Mouse (Mus musculus) embryonic fibroblast, embryonic 13.5 days (primary cell): ENCODE results near the gene Sec14l1. TPM values are rescaled to one million over a fixed set of nuclear protein-coding genes. Genes with fewer than 3 reads are reported as not detected.

Experiments
- H3K27ac ChIP-seq: 2 replicates; pipeline ENCODE4 v1.5.1; 2012; ENCODE audit warnings: low read length, control low read depth, inconsistent platforms; ENCODE audit not compliant: insufficient read depth
- H3K4me1 ChIP-seq: 2 replicates; pipeline ENCODE4 v1.6.1; 2011; ENCODE audit warnings: low read length; ENCODE audit not compliant: control insufficient read depth, insufficient read depth
- H3K4me3 ChIP-seq: 2 replicates; pipeline ENCODE4 v1.5.1; 2011; ENCODE audit warnings: mild to moderate bottlenecking, control low read depth, low read length; ENCODE audit not compliant: insufficient read depth
- CTCF ChIP-seq: IDR thresholded peaks from 2 replicates; pipeline ENCODE4 v1.5.1; 2011; ENCODE audit warnings: mild to moderate bottlenecking, control low read depth, low read length, moderate library complexity, borderline replicate concordance; ENCODE audit not compliant: insufficient read depth
- POLR2A ChIP-seq: IDR thresholded peaks from 2 replicates; pipeline ENCODE4 v1.6.1; 2011; ENCODE audit warnings: low read depth, mild to moderate bottlenecking, control low read depth, low read length, moderate library complexity
- polyA plus RNA-seq: library from polyadenylated mRNA; stranded (reverse); fragments of >200 nt; gene quantifications from 2 replicates; pipeline ENCODE4 v1.2.4, GENCODE M21; 2011; ENCODE audit warnings: low read depth; ENCODE audit not compliant: missing spikeins, insufficient read length

Sec14l1 gene
- polyA plus RNA-seq, 1 experiment: 70.4 TPM

DNA sequence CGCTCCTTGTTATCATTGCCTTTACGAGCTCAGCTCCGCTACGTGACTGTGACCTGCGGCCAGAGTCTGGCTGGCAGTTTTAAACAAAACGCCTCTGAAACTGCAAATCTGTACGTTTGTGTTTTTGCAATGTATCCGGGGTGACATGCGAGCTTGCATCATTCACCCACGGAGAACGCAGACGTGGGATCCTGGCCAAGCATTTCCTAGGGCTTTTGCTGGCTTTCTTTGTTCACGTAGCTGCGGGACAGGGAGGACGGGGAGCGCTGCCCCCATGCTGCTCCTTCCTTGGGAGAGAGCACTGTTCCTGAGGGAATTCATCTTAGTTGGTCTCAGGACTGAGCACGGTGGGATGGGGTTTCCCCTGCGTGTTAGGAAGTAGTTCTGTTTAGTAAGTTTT lies 2.4 kb downstream of the Sec14l1 start:
- Histone ChIP-seq H3K4me1 (peaks cover 30% of the 10 kb centered on the region), H3K27ac (peak overlapping the region; percentile 24; the same call in 1 of the 2 replicates), H3K4me3 (peak overlapping the region; percentile 75)
- no peak for TF ChIP-seq POLR2A

DNA sequence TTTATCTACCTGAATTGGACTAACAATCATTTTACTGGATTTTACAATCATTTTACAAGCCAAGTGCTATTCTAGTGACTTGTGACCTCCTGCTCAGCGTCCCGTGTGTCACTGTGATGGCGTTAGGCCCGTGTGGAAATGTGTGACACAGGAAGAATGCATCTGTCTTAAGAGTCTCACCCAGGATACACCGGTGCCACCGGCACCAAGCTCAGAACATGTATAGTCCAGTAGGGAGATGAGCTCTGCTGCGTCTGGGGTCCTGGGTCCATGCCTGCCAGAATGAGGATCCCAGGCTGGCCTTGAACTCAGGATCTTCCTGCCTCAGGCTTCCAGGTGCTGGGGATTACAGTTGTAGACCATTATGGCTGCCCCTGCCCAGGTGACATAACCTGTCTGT lies 2.8 kb downstream of the Sec14l1 start:
- H3K4me1 ChIP-seq: peaks cover 30% of the 10 kb centered on the region
- H3K27ac ChIP-seq: peak overlapping the region; percentile 24; the same call in 1 of the 2 replicates
- TF ChIP-seq CTCF (no peak), POLR2A (no peak)
- no peak overlapping the region for H3K4me3 ChIP-seq

DNA sequence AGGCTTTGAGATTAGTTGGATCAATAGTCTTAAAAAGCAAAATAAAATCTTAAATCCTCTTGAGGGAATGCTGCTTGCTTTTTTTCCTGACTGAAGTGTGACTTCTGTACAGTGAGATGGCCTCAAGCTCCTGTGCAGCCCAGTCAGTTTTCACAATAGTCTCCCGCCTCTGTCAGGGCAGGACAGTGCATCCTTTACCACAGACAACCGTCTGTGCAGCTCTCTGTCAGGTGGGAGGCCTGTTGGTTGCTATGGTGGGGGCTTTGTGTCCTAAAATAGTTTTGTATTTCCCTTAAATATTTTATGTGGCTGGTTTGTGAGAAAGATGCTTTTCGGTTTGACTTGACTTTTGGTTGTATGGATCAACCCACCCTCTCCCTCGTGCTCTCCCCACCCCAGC lies 3.3 kb downstream of the Sec14l1 start:
- Histone ChIP-seq H3K4me3 (no peak overlapping the region), H3K27ac (no peak overlapping the region), H3K4me1 (peaks cover 30% of the 10 kb centered on the region)
- TF ChIP-seq POLR2A: no peak
- TF ChIP-seq CTCF: no peak

DNA sequence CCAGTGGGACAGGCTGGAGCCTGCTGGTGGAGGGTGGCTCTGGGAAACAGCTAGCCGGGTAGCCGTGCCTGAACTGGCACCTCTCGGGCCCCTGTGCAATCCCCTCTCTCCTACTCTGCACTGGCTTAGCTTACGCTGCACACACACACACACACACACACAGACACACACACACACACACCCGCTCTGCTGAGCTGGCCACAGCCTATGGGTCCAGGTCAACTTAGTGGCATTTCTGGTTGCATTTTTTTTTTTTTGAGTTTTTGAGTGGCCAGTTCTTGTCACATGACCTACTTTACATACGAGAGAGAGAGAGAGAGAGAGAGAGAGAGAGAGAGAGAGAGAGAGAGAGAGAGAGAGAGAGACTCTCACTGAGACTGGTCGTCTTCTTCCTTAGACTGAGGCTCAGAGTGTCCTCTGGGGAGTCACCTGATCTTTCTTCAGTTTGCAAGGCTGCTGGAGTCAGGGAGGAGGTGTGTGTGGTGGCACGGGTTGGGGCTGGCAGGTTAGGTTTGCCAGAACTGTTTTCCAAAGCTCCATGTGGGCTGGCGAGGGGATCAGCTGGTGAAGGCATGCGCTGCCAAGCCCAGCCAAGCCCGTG lies 3.9 kb downstream of the Sec14l1 start:
- TF ChIP-seq POLR2A: no peak
- no peak for TF ChIP-seq CTCF
- H3K27ac ChIP-seq: no peak overlapping the region
- H3K4me3 ChIP-seq: no peak overlapping the region
- H3K4me1 ChIP-seq: peaks cover 30% of the 10 kb centered on the region

DNA sequence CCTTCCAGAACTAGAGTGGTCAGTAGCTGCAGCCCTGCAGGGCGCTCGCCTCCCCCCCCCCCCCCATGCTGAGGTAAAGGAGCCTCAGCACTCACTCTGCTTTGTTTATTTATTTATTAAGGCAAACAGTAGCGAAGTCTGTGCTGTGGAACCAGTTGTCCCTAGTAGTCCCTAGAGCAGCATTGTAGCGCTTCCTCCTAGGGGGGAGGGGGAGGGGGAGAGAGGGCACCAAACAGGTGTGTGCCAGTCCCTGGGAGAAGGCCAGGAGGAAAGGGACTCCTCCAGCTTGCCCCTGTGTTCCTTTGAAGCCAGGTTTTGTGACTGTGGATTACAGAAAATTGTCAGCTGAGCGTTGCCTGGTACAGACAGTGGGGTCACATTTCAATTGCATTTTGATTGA lies 4.8 kb downstream of the Sec14l1 start:
- peaks cover 30% of the 10 kb centered on the region for H3K4me1 ChIP-seq
- no peak overlapping the region for H3K27ac ChIP-seq
- no peak for TF ChIP-seq POLR2A
- no peak for TF ChIP-seq CTCF
- no peak overlapping the region for H3K4me3 ChIP-seq

DNA sequence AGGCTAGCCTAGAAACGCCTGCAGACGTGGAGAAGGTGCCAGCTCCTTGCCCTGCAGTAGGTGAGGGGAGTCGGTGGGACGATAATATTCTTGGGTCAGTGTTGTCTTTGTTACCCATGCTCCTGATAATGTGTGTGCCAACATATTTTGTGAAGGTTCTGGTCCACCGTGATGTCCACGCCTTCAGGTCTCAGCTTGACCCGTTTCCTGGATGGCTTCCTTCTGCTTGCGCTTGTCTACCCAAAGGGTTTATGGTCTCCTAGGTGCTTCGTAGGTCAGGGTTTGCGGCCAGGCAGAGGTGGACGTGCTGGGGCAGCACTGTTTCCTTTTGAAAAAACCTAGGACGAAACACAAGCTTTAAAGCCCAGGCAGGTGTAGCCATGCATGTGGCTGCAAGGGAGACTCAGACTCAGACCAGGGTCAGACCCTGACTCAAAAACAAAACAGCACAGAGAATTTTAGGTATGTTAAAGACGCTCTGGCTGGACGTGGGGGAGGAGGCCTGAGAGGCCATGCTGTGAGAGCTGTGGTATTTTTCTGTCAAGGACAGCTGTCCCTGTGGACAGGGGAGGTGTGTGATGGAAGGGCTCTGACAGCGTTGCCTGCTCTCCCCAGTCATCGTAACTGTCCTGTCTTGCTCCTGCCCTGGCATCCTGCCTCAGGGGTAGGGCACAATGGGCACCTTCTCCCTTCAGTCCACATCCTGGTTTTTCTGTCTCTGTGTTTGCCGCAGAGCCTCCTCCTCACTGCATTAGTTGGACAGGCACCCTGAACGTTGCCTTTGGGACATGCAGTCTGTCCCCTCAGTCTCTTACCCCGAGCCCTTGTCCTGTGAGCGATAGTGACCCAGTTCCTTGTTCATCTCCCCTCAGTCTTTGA lies 5.6 kb downstream of the Sec14l1 start:
- Histone ChIP-seq H3K27ac (no peak overlapping the region), H3K4me3 (no peak overlapping the region), H3K4me1 (peaks cover 30% of the 10 kb centered on the region)
- TF ChIP-seq CTCF (no peak), POLR2A (no peak)

DNA sequence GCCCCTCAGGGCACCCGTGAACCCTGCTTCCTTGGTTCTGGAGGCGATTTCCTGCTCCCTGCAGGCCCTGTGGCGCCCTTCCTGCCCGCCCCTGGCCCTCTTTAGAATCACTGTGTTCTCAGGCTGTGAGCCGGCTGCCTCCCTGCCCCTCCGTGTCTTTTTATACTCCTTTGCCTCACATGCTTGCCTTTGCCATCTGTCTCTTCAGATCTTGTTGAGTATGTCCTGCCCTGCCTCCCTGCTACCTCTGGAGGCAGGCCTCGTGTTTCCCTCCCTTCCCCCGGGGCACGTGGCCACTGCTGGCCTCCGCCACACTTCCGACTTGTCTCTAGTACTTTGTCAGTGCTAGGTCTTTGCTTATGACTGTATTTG lies 6.2 kb downstream of the Sec14l1 start:
- TF ChIP-seq POLR2A: no peak
- TF ChIP-seq CTCF: no peak
- no peak overlapping the region for H3K27ac ChIP-seq
- H3K4me1 ChIP-seq: peaks cover 30% of the 10 kb centered on the region
- no peak overlapping the region for H3K4me3 ChIP-seq

DNA sequence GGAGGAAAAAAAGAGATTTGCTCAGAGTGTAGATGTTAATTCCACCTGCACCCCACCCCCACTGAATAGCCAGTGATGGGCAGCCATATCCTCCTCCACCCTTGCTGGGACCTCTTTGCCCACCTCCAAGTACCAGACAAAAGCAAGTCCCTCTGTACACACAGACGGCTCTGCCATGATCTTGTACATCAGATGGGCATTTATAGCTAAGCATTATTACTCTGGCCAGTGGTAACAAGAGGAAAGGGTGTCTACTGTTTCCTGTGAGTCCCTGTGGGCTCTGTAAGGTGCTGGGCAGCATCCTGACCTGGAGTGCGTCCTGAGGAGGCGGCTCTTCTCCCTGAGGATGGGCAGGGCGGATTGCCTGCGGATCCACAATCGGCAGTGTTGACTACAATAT lies 7.0 kb downstream of the Sec14l1 start:
- Histone ChIP-seq H3K4me3 (no peak overlapping the region), H3K4me1 (peaks cover 30% of the 10 kb centered on the region), H3K27ac (no peak overlapping the region)
- TF ChIP-seq POLR2A: no peak
- TF ChIP-seq CTCF: no peak

DNA sequence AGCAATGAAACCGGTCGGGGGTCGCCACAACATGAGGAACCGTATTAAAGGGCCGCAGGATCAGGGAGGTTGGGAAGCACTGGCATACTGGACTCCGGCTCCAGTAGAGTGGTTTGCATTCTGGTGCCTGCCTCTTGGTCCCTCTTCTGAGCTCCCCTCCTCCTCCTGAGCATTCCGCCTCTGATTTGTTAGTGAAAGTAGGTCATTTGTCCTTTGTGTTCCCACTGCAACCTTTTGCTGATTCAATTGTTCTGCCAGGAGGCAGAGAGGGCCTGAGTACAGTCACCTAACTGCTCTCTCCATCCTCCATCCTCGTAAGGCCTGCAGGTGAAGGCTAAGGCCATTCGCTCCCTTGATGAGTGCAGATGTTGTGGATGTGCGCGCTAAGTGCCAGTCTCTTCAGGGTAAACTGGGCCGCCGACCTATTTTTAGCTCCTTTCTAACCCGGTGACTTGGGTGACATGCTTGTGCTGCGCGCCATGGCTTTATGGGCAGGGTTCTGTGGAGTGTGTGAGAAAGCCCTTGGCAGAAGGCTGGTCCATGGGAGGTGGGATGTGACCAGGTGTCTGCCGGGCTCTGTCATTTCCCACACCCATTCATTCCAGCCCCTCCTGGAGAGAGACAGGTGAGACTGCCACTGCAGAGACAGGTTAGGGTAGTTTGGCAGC lies 8.6 kb downstream of the Sec14l1 start:
- TF ChIP-seq CTCF: no peak
- no peak for TF ChIP-seq POLR2A
- peaks cover 30% of the 10 kb centered on the region for H3K4me1 ChIP-seq
- H3K4me3 ChIP-seq: no peak overlapping the region
- no peak overlapping the region for H3K27ac ChIP-seq

DNA sequence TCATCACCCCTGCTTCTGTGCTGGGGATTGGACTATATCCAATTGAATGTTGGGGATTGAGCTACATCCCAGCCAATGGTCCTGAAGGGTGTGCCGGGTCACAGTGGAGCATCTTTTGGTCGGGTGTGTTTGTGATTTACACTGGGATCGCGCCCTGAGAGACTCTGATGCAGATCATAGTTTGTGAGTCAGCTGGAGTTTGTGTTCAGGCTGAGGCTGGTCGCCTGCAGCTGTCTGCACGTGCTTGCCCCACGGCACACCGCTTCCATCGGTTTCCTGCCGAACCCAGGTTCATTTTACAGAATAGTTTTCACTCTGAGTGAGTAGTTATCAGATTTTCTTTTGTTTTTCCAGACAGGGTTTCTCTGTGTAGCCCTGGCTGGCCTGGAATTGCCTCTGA lies 9.6 kb downstream of the Sec14l1 start:
- Histone ChIP-seq H3K27ac (no peak overlapping the region), H3K4me1 (peaks cover 29% of the 10 kb centered on the region), H3K4me3 (no peak overlapping the region)
- TF ChIP-seq POLR2A (no peak), CTCF (no peak)
